Mouse (Mus musculus) hindbrain, embryonic 16.5 days (tissue): ENCODE data around the gene Pcbp1. TPM values are rescaled to one million over a fixed set of nuclear protein-coding genes. Genes with fewer than 3 reads are reported as not detected.

ENCODE experiments used
- ATAC-seq: fragments of 200-750 bp; cut with Nextera tagmentation; 2 replicates; pipeline ENCODE4 v1.8.0; 2017; ENCODE audit warnings: moderate TSS enrichment, moderate library complexity
- H3K27ac ChIP-seq: fragments of 300-500 bp; sonication (generic); 2 replicates; pipeline ENCODE4 v1.5.1; 2014; ENCODE audit warnings: low read depth, mild to moderate bottlenecking, control low read depth, low read length, moderate library complexity
- H3K27me3 ChIP-seq: fragments of 300-500 bp; sonication (generic); replicated peaks from 2 replicates; pipeline ENCODE4 v1.6.1; 2014; ENCODE audit warnings: low read length; ENCODE audit not compliant: control insufficient read depth, insufficient read depth
- H3K36me3 ChIP-seq: fragments of 300-500 bp; sonication (generic); 2 replicates; pipeline ENCODE4 v1.6.1; 2014; ENCODE audit warnings: mild to moderate bottlenecking, low read length, moderate library complexity, mixed read lengths; ENCODE audit not compliant: control insufficient read depth, insufficient read depth
- H3K4me1 ChIP-seq: fragments of 300-500 bp; sonication (generic); 2 replicates; pipeline ENCODE4 v1.6.1; 2014; ENCODE audit warnings: low read depth, low read length; ENCODE audit not compliant: control insufficient read depth, insufficient read depth
- H3K4me2 ChIP-seq: fragments of 300-500 bp; sonication (generic); 2 replicates; pipeline ENCODE4 v1.6.1; 2014; ENCODE audit warnings: mild to moderate bottlenecking, low read length, control low read depth, moderate library complexity
- H3K4me3 ChIP-seq: fragments of 300-500 bp; sonication (generic); 2 replicates; pipeline ENCODE4 v1.5.1; 2014; ENCODE audit warnings: mild to moderate bottlenecking, low read length, control low read depth, moderate library complexity
- H3K9ac ChIP-seq: fragments of 300-500 bp; sonication (generic); 2 replicates; pipeline ENCODE4 v1.6.1; 2014; ENCODE audit warnings: low read depth, mild to moderate bottlenecking, control low read depth, low read length, moderate library complexity
- H3K9me3 ChIP-seq: fragments of 300-500 bp; sonication (generic); 2 replicates; pipeline ENCODE4 v1.6.1; 2014; ENCODE audit warnings: mild to moderate bottlenecking, low read length, moderate library complexity; ENCODE audit not compliant: control insufficient read depth
- WGBS: fragments of 180-500 bp; shearing (Covaris S2); extraction: QIAGEN DNeasy Blood & Tissue Kit; methylation state at CpG from one replicate; pipeline ENCODE4 v1.1.7; 2014; 5-methylcytosine and 5-hydroxymethylcytosine counted together
- microRNA-seq: library from miRNA; unstranded; fragments of <30 nt; microRNA quantifications from one replicate; pipeline ENCODE4, GENCODE M21; 2017
- polyA plus RNA-seq: library from polyadenylated mRNA; unstranded; fragments of >200 nt; fragmentation: Nextera tagmentation; extraction: Ambion mirVana; gene quantifications from 2 replicates; pipeline ENCODE4 v1.2.1, GENCODE M21; 2015

Gene Pcbp1
- polyA plus RNA-seq, 1 experiment from 2014 or later, result 123 TPM

DNA sequence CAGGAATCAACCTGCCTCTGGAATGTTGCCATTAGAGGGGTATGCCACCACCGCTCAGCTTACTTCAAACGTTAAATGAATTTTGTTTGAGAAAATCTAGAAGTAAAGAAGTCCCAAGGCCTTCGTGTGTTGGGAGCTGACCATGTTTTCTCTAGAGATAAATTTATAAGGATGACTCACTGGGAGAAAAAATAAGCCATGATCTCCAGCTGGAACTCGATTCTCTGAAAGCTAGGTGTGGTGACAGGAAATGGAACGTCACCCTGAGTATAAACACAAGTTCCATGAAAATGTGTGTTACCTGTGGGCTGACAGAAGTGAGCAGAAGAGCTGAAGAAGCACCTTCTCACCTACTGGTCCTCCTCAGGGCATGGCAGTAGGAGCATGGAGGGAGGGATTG lies 49.2 kb downstream of the Pcbp1 start:
- H3K27me3 ChIP-seq, result no peaks in the 10 kb centered on the region
- ATAC-seq, result no peak
- H3K4me3 ChIP-seq, result no peak overlapping the region
- no peak overlapping the region for H3K4me2 ChIP-seq
- H3K9ac ChIP-seq, result no peak overlapping the region
- H3K36me3 ChIP-seq, result no peaks in the 10 kb centered on the region
- H3K9me3 ChIP-seq, result no peaks in the 10 kb centered on the region
- H3K4me1 ChIP-seq, result peaks cover 9% of the 10 kb centered on the region
- WGBS, result 84% methylated on average over 5 of the region's 5 CpGs
- H3K27ac ChIP-seq, result no peak overlapping the region

DNA sequence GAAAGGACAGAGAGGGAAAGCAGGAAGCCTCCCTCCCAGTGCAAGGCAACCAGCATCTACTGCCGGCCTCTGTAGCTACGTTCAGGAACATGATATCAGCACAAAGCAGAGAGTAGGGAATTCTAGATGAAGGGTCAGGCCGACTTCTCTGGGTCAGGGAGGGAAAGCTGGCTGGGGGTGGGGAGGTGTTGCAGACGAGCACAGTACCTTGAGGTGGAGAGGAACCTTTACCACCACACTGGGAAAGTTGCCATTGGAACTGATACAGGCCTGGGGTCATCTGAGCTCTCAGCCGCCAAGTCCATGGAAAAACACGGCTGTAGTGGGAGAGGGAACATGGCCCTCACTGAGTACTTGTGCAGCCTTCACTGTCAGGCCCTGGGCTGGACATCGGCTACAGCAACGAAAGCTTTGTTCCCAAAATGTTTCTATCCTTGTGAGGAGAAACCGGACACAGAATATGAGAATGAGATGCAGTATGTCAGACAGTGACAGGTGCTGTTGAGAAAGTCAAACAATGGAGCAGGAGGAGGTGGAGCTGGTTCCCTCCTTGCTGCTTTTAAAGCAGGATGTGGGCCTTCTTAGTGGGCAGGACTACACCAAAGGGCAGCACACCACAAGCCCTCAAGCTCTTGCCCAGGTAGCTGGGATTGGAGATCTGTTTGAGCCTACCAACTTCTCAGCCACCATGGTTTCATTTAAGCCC lies 50.5 kb downstream of the Pcbp1 start:
- Histone ChIP-seq H3K36me3 (no peaks in the 10 kb centered on the region), H3K4me1 (peaks cover 13% of the 10 kb centered on the region), H3K27ac (no peak overlapping the region), H3K9me3 (no peaks in the 10 kb centered on the region), H3K9ac (no peak overlapping the region), H3K27me3 (no peaks in the 10 kb centered on the region), H3K4me3 (no peak overlapping the region), H3K4me2 (no peak overlapping the region)
- 84% methylated on average over 9 of the region's 9 CpGs for WGBS
- ATAC-seq, result no peak

DNA sequence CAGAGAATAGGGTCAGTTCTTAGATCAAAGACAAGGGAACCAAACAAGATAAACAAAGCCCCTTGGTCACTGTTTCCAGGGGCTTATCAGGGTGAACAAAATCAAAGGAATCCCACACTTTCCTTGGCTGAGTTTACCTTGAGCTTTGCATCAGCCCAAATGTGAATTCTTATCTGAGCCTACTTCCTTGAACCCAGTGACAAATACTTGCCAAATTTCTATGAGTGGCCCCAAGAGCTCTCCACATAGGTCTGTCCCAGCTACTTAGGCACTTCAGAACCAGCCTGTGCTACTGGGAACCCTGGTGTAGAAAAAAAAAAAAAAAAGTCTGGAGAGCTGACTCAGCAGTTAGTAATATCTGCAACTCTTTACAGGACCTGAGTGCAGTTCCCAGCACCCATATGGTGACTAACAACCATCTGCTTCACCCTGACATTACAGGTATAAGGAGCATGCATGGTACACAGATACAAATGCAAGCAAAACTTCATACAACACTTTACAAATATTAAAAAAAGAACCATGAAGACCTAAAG lies 51.4 kb downstream of the Pcbp1 start:
- H3K36me3 ChIP-seq, result no peaks in the 10 kb centered on the region; the same call in 1 of the 2 replicates
- H3K9me3 ChIP-seq, result no peaks in the 10 kb centered on the region
- no peaks in the 10 kb centered on the region for H3K27me3 ChIP-seq
- ATAC-seq, result no peak
- no peak overlapping the region for H3K9ac ChIP-seq
- peaks cover 13% of the 10 kb centered on the region for H3K4me1 ChIP-seq
- H3K4me2 ChIP-seq, result no peak overlapping the region
- H3K27ac ChIP-seq, result no peak overlapping the region
- no peak overlapping the region for H3K4me3 ChIP-seq

Small RNAs within 50 kb of the gene (microRNA-seq; reads per million reads assigned to microRNA genes)
- not detected for gene Gm22184

Other genes starting within 250 kb of the Pcbp1 start
- 112 and 114 TPM in 2 replicates for gene Fam136a, start 160.7 kb downstream of the Pcbp1 start, polyA plus RNA-seq
- gene Snrpg, start 155.0 kb downstream of the Pcbp1 start, polyA plus RNA-seq, result 234 and 259 TPM in 2 replicates
- gene Pcyox1, start 129.2 kb downstream of the Pcbp1 start, polyA plus RNA-seq, result 88.4 and 92.7 TPM in 2 replicates
- 232 and 270 TPM in 2 replicates for gene Tia1, start 122.1 kb downstream of the Pcbp1 start, polyA plus RNA-seq
- gene Gm44790, start 99.7 kb downstream of the Pcbp1 start, polyA plus RNA-seq, result not detected in 2 replicates
- 21.4 and 22.9 TPM in 2 replicates for gene C87436, start 87.9 kb downstream of the Pcbp1 start, polyA plus RNA-seq
- gene Asprv1, start 101.8 kb upstream of the Pcbp1 start, polyA plus RNA-seq, result 0.62 and 0.70 TPM in 2 replicates
- gene Mxd1, start 142.8 kb upstream of the Pcbp1 start, polyA plus RNA-seq, result 16.1 and 19.1 TPM in 2 replicates
- gene Snrnp27, start 158.2 kb upstream of the Pcbp1 start, polyA plus RNA-seq, result 81.3 and 81.5 TPM in 2 replicates
- gene Gmcl1, start 207.1 kb upstream of the Pcbp1 start, polyA plus RNA-seq, result 30.0 and 30.3 TPM in 2 replicates